Mouse (Mus musculus) intestine, postnatal 0 days (tissue): ENCODE data around the gene Rnf220. TPM values are rescaled to one million over a fixed set of nuclear protein-coding genes. Genes with fewer than 3 reads are reported as not detected.

ENCODE experiments used
- ATAC-seq: fragments of 200-750 bp; cut with Nextera tagmentation; 2 replicates; pipeline ENCODE4 v1.8.0; 2017; ENCODE audit warnings: mild to moderate bottlenecking, moderate TSS enrichment, moderate library complexity
- H3K27ac ChIP-seq: fragments of 300-500 bp; sonication (generic); 2 replicates; pipeline ENCODE4 v1.5.1; 2014; ENCODE audit warnings: mild to moderate bottlenecking, low read depth, low read length, moderate library complexity
- H3K27me3 ChIP-seq: fragments of 300-500 bp; sonication (generic); replicated peaks from 2 replicates; pipeline ENCODE4 v1.6.1; 2014; ENCODE audit warnings: low read length, mixed read lengths; ENCODE audit not compliant: control insufficient read depth, insufficient read depth
- H3K36me3 ChIP-seq: fragments of 300-500 bp; sonication (generic); 2 replicates; pipeline ENCODE4 v1.6.1; 2014; ENCODE audit warnings: mild to moderate bottlenecking, moderate library complexity; ENCODE audit not compliant: control insufficient read depth, insufficient read depth
- H3K4me1 ChIP-seq: fragments of 300-500 bp; sonication (generic); replicated peaks from 2 replicates; pipeline ENCODE4 v1.6.1; 2014; ENCODE audit warnings: antibody characterized with exemption, low read length, mixed read lengths; ENCODE audit not compliant: control insufficient read depth, insufficient read depth
- H3K4me2 ChIP-seq: fragments of 300-500 bp; sonication (generic); replicated peaks from 2 replicates; pipeline ENCODE4 v1.6.1; 2014; ENCODE audit warnings: low read depth, mild to moderate bottlenecking, moderate library complexity
- H3K4me3 ChIP-seq: fragments of 300-500 bp; sonication (generic); 2 replicates; pipeline ENCODE4 v1.5.1; 2014; ENCODE audit warnings: low read depth, low read length
- H3K9ac ChIP-seq: fragments of 300-500 bp; sonication (generic); 2 replicates; pipeline ENCODE4 v1.6.1; 2014; ENCODE audit warnings: mild to moderate bottlenecking, low read depth, low read length
- H3K9me3 ChIP-seq: fragments of 300-500 bp; sonication (generic); 2 replicates; pipeline ENCODE4 v1.6.1; 2016; ENCODE audit warnings: mixed run types; ENCODE audit not compliant: control insufficient read depth
- CTCF ChIP-seq: sonication (generic); IDR thresholded peaks from 2 replicates; pipeline ENCODE4 v1.5.1; 2016; ENCODE audit warnings: low read depth, mild to moderate bottlenecking, control low read depth, antibody characterized with exemption, moderate library complexity
- WGBS: fragments of 180-500 bp; shearing (Covaris S2); extraction: QIAGEN DNeasy Blood & Tissue Kit; methylation state at CpG from one replicate; pipeline ENCODE4 v1.1.7; 2014; 5-methylcytosine and 5-hydroxymethylcytosine counted together
- polyA plus RNA-seq: library from polyadenylated mRNA; unstranded; fragments of >200 nt; fragmentation: Nextera tagmentation; extraction: Ambion mirVana; gene quantifications from 2 replicates; pipeline ENCODE4 v1.2.1, GENCODE M21; 2015

Gene Rnf220
- polyA plus RNA-seq, 1 experiment from 2014 or later, result 35.9 TPM

DNA sequence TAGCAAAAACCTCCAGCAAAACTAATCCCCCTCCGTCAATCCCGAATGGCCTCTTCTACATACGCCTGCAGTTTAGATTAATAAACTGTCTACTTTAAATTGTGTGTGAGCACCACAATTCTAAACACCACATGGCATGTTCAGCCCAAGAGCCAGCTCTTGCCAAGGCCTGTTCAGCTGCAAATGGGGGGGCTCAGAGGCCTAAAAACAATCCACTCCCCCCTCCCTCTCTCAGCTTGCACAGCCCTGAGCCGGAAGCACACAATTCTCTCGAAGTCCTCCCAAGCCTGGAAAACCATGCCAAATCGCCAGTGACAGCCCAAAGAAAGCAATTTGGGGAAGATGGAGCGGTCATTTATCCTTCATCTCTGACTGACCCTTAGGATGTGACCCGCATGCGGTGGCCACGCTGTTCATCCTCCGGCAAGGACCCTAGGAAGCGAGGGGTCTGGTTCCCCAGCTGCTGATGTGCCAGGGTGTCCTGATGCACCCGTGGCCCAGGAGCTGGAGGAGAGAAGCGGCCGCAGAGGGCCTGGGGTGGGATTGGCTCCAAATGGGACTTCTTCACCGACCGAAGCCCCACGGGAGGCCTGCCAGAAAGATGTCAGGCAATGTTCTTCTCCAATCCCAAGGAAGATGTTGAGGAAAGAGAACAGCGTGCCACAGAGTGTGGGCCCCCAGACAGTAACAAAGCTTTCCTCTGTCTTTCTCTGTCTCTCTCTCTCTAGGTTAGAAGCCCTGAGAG is 199.8 kb downstream of the Rnf220 start:
- Histone ChIP-seq H3K4me1 (no peaks in the 10 kb centered on the region), H3K36me3 (no peaks in the 10 kb centered on the region), H3K4me3 (no peak overlapping the region), H3K27me3 (peaks cover 16% of the 10 kb centered on the region), H3K9ac (no peak overlapping the region), H3K9me3 (no peaks in the 10 kb centered on the region), H3K4me2 (no peak overlapping the region), H3K27ac (no peak overlapping the region)
- 82% methylated on average over 19 of the region's 19 CpGs for WGBS
- ATAC-seq, result no peak
- TF ChIP-seq CTCF, result no peak

DNA sequence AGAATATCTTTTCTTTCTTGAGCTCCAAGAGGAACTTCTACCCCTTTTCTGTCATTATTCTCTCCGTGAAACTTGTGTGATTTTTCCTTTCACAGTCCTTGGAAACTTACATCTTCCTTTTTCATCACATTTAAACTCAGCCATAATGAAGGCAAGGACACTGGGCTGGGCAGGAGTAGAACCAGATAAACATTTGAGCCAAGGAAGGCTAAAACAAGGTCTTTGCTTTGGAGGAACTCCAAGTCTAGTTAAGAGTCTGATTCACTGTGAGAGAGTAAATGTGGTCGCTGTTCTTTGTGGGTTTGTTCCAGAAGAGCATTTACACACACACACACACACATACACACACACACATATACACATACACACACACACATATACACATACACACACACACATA is 205.2 kb downstream of the Rnf220 start:
- Histone ChIP-seq H3K4me1 (no peaks in the 10 kb centered on the region; the same call in 1 of the 2 replicates), H3K36me3 (peaks cover 6% of the 10 kb centered on the region; the same call in 1 of the 2 replicates), H3K27me3 (no peaks in the 10 kb centered on the region), H3K9ac (no peak overlapping the region), H3K27ac (no peak overlapping the region), H3K4me2 (no peak overlapping the region), H3K9me3 (no peaks in the 10 kb centered on the region), H3K4me3 (no peak overlapping the region)
- WGBS, result 82% methylated on average over 2 of the region's 2 CpGs
- TF ChIP-seq CTCF, result no peak
- ATAC-seq, result no peak

DNA sequence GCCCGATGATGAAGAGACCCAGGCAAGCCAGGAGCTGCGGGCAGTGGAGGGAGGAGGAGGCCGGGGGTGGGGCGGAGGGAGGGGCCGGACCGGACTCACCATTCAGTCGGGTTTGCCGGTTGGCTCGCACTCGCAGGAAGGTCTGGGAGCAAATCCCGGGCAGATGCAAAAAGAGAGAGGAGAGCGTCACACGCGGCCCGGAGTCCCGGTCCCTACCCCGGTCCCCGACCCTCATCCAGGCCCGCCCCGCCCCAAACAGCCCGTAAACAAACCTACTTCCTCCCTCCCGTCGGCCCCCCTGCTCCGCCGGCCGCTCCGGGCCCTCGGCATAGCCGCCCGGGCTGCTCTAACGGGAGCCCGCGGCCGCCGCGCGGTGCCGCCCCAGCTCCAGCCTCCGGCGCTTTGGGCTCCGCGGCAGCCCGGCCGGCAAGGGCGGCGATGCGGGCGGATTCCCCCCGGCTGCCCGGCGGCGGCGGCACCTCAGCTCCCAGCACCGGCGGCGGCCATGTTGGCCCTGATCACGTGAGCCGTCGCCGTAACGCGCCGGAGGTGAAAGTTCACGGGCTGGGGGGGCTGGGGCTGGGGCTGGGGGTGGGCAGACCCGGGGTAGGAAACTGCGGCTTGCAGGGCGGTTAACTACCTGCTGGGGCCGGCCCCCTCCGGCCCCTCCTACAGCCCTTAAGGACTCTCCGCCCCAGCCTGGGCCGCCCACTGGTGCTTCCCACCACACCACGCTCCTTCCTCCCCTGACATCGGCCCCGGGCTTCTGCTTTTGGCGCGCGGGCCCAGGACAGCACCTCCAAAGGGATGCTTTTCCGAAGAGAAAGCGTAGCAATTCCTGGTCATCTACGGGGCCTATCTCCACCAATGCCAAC is 207.7 kb downstream of the Rnf220 start:
- Histone ChIP-seq H3K9me3 (no peaks in the 10 kb centered on the region), H3K27ac (peak overlapping the region; percentile 96), H3K9ac (peak overlapping the region; percentile 78), H3K36me3 (peaks cover 31% of the 10 kb centered on the region), H3K4me3 (peak overlapping the region; percentile 66), H3K4me2 (peak overlapping the region; percentile 88), H3K27me3 (no peaks in the 10 kb centered on the region), H3K4me1 (no peaks in the 10 kb centered on the region; the same call in 1 of the 2 replicates)
- no peak for TF ChIP-seq CTCF
- WGBS, result under 1% methylated on average over 51 of the region's 80 CpGs
- ATAC-seq, result peak; percentile 78

DNA sequence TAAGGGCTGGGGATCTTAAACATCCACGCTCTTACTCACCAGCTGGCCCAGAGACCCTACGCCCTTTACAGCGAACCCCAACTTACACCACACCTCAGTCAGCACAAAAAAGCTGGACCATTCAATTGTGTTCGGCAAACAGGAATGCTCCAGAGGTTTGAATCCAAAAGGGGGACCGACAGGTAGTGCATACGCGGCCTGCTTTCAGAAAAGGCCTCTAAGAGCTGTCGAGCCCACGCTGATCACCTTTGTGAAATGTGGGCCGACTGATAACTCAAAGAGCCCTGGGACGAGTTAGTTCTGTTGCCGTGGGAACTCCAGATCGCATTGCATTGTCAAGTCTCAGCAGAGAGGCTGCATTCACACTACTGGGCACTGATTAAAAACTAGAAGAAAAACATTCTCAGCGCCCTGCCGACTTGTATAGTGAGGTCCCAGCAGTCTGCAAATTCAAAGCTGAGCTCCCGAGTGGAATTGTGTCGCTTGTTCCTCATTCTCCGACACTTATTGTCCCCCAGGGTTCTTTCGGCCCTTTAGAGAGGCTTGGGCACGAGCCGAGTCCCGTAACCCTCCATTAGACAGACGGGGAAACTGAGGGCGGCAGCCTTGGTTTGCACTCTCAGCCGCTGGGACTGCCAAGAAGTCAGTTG is 208.4 kb downstream of the Rnf220 start:
- WGBS, result 21% methylated on average over 25 of the region's 25 CpGs
- no peak for ATAC-seq
- Histone ChIP-seq H3K27me3 (no peaks in the 10 kb centered on the region), H3K9me3 (no peaks in the 10 kb centered on the region), H3K4me1 (no peaks in the 10 kb centered on the region; the same call in 1 of the 2 replicates), H3K36me3 (peaks cover 39% of the 10 kb centered on the region), H3K4me2 (peak overlapping the region; percentile 88), H3K9ac (peak overlapping the region; percentile 78), H3K4me3 (peak overlapping the region; percentile 66), H3K27ac (peak overlapping the region; percentile 96)
- no peak for TF ChIP-seq CTCF

DNA sequence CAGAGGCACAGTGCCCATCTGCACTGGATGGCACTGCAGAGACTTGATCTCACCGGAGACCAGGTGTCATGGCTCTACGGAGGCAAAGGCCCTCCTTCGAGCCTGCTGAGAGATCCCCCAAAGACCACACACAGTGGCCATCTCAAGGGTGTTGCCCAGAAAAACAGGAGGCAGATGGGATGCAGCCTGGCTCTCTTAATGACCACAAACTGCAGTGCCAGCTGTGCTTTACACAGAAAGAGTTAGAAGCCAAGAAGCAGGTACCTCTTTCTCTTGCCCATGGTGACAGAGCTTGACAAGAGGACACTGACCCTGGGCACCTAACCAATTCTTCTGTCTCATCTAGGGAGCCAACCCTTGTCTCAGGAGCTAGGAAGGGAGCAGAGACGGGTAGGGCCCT is 212.5 kb downstream of the Rnf220 start:
- H3K9me3 ChIP-seq, result no peaks in the 10 kb centered on the region
- WGBS, result 63% methylated on average over 4 of the region's 4 CpGs
- H3K9ac ChIP-seq, result no peak overlapping the region
- H3K4me1 ChIP-seq, result no peaks in the 10 kb centered on the region; the same call in 1 of the 2 replicates
- TF ChIP-seq CTCF, result no peak
- peaks cover 73% of the 10 kb centered on the region for H3K36me3 ChIP-seq
- H3K4me2 ChIP-seq, result no peak overlapping the region
- ATAC-seq, result no peak
- H3K27me3 ChIP-seq, result no peaks in the 10 kb centered on the region
- no peak overlapping the region for H3K27ac ChIP-seq
- no peak overlapping the region for H3K4me3 ChIP-seq
